Mouse (Mus musculus) myocyte (in vitro differentiated cells): ENCODE results near the gene Masp2.

Experiments
- MAX ChIP-seq: IDR thresholded peaks from one replicate; pipeline ENCODE4 v1.6.1; 2011; ENCODE audit warnings: low read depth, mild to moderate bottlenecking, control low read depth
- MYOG ChIP-seq, 3 experiments: IDR thresholded peaks; one replicate each; pipeline ENCODE4 v1.6.1; 2011; ENCODE audit warnings: control low read depth in 2 of 3, low read depth in 2 of 3, mild to moderate bottlenecking in 2 of 3; ENCODE audit not compliant: insufficient read length in 2 of 3, control insufficient read depth in 1 of 3, insufficient read depth in 1 of 3
- POLR2A ChIP-seq: IDR thresholded peaks from one replicate; pipeline ENCODE4 v1.6.1; 2011; ENCODE audit warnings: low read depth, mild to moderate bottlenecking, control low read depth, moderate library complexity; ENCODE audit not compliant: insufficient read length
- POLR2AphosphoS2 ChIP-seq: IDR thresholded peaks from one replicate; pipeline ENCODE4 v1.6.1; 2011; ENCODE audit warnings: low read depth, control low read depth; ENCODE audit not compliant: insufficient read length
- REST ChIP-seq: IDR thresholded peaks from one replicate; pipeline ENCODE4 v1.6.1; 2011; ENCODE audit warnings: mild to moderate bottlenecking, control low read depth, moderate library complexity; ENCODE audit not compliant: insufficient read depth, insufficient read length
- SRF ChIP-seq: IDR thresholded peaks from one replicate; pipeline ENCODE4 v1.6.1; 2011; ENCODE audit warnings: low read depth; ENCODE audit not compliant: control insufficient read depth, insufficient read length
- TCF12 ChIP-seq: IDR thresholded peaks from one replicate; pipeline ENCODE4 v1.6.1; 2011; ENCODE audit warnings: mild to moderate bottlenecking, control low read depth; ENCODE audit not compliant: poor library complexity, insufficient read depth, severe bottlenecking
- TCF3 ChIP-seq: IDR thresholded peaks from one replicate; pipeline ENCODE4 v1.6.1; 2011; ENCODE audit warnings: low read depth, control low read depth; ENCODE audit not compliant: insufficient read length
- USF1 ChIP-seq: IDR thresholded peaks from one replicate; pipeline ENCODE4 v1.6.1; 2011; ENCODE audit warnings: low read depth, mild to moderate bottlenecking, control low read depth, moderate library complexity

GRCm38 (mm10) chr4:148654701-148655398 lies 52.5 kb downstream of the Masp2 start:
- TF ChIP-seq POLR2A, result no peak
- TF ChIP-seq MAX, result no peak
- no peak for TF ChIP-seq TCF12
- no peak for TF ChIP-seq MYOG (IDR thresholded peaks at IDR 0.05; ENCODE audit: control insufficient read depth in 1 of 3, insufficient read depth in 1 of 3, insufficient read length in 2 of 3, low read depth in 2 of 3)
- TF ChIP-seq SRF, result no peak
- no peak for TF ChIP-seq POLR2AphosphoS2
- no peak for TF ChIP-seq REST
- TF ChIP-seq TCF3, result no peak
- TF ChIP-seq USF1, result no peak
